Mouse (Mus musculus) intestine, embryonic 14.5 days (tissue): ENCODE data around the gene Csrp1. TPM values are rescaled to one million over a fixed set of nuclear protein-coding genes. Genes with fewer than 3 reads are reported as not detected.

ENCODE experiments used
- ATAC-seq: fragments of 200-750 bp; cut with Nextera tagmentation; replicated peaks from 2 replicates; pipeline ENCODE4 v1.8.0; 2017; ENCODE audit warnings: low read depth, moderate number of reproducible peaks, moderate TSS enrichment, moderate library complexity; ENCODE audit not compliant: low FRiP score, low TSS enrichment
- DNase-seq: peaks from one replicate; pipeline ENCODE4 v3.0.0-alpha.2; 2018; ENCODE audit warnings: low spot score
- H3K27ac ChIP-seq: fragments of 300-500 bp; sonication (generic); 2 replicates; pipeline ENCODE4 v1.5.1; 2014; ENCODE audit warnings: low read depth, mild to moderate bottlenecking, control low read depth
- H3K27me3 ChIP-seq: fragments of 300-500 bp; sonication (generic); replicated peaks from 2 replicates; pipeline ENCODE4 v1.6.1; 2014; ENCODE audit warnings: low read length, control low read depth; ENCODE audit not compliant: control insufficient read depth, insufficient read depth
- H3K36me3 ChIP-seq: fragments of 300-500 bp; sonication (generic); 2 replicates; pipeline ENCODE4 v1.6.1; 2014; ENCODE audit warnings: low read length, control low read depth; ENCODE audit not compliant: control insufficient read depth, insufficient read depth
- H3K4me1 ChIP-seq: fragments of 300-500 bp; sonication (generic); replicated peaks from 2 replicates; pipeline ENCODE4 v1.6.1; 2014; ENCODE audit warnings: low read length, control low read depth, mixed read lengths; ENCODE audit not compliant: control insufficient read depth, insufficient read depth
- H3K4me2 ChIP-seq: fragments of 300-500 bp; sonication (generic); 2 replicates; pipeline ENCODE4 v1.6.1; 2014; ENCODE audit warnings: low read length
- H3K4me3 ChIP-seq: fragments of 300-500 bp; sonication (generic); 2 replicates; pipeline ENCODE4 v1.5.1; 2014; ENCODE audit warnings: low read depth, low read length, control low read depth, mixed read lengths
- H3K9ac ChIP-seq: fragments of 300-500 bp; sonication (generic); 2 replicates; pipeline ENCODE4 v1.6.1; 2014; ENCODE audit warnings: mild to moderate bottlenecking, low read length
- H3K9me3 ChIP-seq: fragments of 300-500 bp; sonication (generic); 2 replicates; pipeline ENCODE4 v1.6.1; 2016; ENCODE audit warnings: low read length, control low read depth; ENCODE audit not compliant: control insufficient read depth
- WGBS: fragments of 180-500 bp; shearing (Covaris S2); extraction: QIAGEN DNeasy Blood & Tissue Kit; methylation state at CpG from one replicate; pipeline ENCODE4 v1.1.7; 2014; 5-methylcytosine and 5-hydroxymethylcytosine counted together
- polyA plus RNA-seq: library from polyadenylated mRNA; unstranded; fragments of >200 nt; fragmentation: Nextera tagmentation; extraction: Ambion mirVana; gene quantifications from 2 replicates; pipeline ENCODE4 v1.2.1, GENCODE M21; 2014

Csrp1 gene
- polyA plus RNA-seq: 225 and 242 TPM in 2 replicates

DNA sequence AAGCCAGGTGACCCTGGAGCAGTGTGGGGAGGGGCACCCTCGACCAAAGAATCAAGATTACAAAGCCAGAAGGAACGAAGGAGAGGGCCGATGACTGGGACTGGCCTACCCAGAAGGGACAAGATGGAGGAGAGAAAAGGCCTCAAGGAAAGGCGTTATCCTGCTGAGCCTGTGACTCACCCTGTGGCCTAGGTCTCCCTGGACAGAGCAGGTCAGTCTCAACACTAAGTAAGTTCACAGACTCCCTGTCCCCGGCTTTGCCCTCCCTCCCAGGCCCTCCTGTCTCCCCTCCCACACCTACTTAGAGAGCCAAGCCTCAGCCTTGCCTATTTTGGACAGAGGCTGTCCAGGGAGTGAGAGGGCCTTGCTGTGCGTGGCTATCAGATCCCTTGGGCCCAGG, at the start of gene Csrp1:
Gene Csrp1 (plus strand): TSS at position 79 of the 400 bp plus-strand sequence.
- Histone ChIP-seq H3K27me3 (no peaks in the 10 kb centered on the region), H3K9ac (no peak within 1 kb of the TSS), H3K4me2 (no peak within 1 kb of the TSS), H3K36me3 (no peaks in the 10 kb centered on the region), H3K9me3 (no peaks in the 10 kb centered on the region), H3K4me3 (no peak within 1 kb of the TSS), H3K4me1 (peaks cover 6% of the 10 kb centered on the region; the same call in 1 of the 2 replicates), H3K27ac (no peak within 1 kb of the TSS)
- DNase-seq: no peak
- 66% methylated on average over 6 of the region's 6 CpGs for WGBS
- peak; percentile 13; the same call in 1 of the 2 replicates for ATAC-seq

DNA sequence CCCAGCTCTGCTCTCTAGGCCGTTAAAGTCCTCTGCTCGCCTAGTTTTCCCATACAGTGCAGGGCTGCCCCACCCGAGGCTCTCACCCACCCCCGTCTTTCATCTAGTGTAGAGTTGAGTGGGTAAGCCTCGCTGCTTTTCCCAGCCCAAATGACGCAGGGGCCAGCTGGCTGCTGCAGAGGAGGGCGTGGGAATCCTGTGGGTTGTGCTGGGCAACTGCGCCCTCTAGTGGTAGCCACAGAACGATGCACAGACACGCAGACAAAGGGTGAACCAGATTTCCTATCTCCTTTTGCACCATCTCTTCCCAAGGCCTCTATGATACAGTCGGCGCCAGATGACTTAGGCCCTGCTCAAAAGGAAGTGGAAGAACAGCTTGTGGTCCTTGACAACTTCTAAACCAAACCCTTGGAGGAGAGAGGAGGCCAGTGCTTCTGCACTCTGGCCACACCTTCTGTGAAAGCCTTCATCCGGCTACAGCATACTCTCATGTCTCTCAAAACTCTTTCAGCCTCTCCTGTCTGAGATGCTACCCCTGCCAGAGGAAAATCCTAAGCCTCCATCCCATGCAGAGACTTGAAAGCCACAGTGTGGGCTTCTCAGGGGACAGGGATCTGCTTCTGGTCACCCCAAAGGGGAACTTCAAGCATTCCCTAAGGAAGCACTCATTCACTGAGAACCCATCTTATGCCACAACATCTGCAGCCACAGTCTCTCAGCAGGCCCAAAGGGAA, 49.3 kb upstream of the Csrp1 start:
- Histone ChIP-seq H3K36me3 (no peaks in the 10 kb centered on the region), H3K27me3 (no peaks in the 10 kb centered on the region), H3K4me1 (peaks cover 17% of the 10 kb centered on the region), H3K9me3 (no peaks in the 10 kb centered on the region), H3K27ac (peak overlapping the region; percentile 4; the same call in 1 of the 2 replicates), H3K9ac (0 out of 2 replicates have a peak overlapping the region, but pooled peaks have one; percentile 13), H3K4me3 (no peak overlapping the region), H3K4me2 (peak overlapping the region; percentile 31; the same call in 1 of the 2 replicates)
- peak; percentile 84 for ATAC-seq
- WGBS: 10% methylated on average over 13 of the region's 13 CpGs
- DNase-seq: peak; percentile 90

DNA sequence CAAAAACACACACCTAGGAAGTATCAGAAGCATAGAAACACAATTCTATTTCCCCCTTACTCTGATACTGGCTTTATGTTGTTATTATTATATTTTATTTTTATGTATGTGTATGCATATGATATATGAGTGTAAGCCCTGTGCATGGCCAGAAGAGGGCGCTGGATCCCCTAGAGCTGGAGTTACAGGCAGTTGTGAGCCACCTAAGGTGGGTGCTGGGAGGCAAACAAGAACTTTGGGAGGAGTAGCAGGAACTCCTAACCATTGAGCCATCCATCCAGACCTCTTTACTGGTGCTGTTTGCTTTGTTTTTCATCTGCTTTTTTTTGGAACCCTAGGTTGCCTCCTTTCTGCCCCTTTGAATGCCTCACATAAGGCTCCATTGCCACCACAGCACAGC, 48.5 kb upstream of the Csrp1 start:
- Histone ChIP-seq H3K27ac (no peak overlapping the region), H3K4me3 (no peak overlapping the region), H3K36me3 (no peaks in the 10 kb centered on the region), H3K4me1 (peaks cover 17% of the 10 kb centered on the region), H3K4me2 (no peak overlapping the region), H3K27me3 (no peaks in the 10 kb centered on the region), H3K9ac (no peak overlapping the region), H3K9me3 (no peaks in the 10 kb centered on the region)
- DNase-seq: no peak
- WGBS: 22% methylated on average over 1 of the region's 1 CpGs
- no peak for ATAC-seq

DNA sequence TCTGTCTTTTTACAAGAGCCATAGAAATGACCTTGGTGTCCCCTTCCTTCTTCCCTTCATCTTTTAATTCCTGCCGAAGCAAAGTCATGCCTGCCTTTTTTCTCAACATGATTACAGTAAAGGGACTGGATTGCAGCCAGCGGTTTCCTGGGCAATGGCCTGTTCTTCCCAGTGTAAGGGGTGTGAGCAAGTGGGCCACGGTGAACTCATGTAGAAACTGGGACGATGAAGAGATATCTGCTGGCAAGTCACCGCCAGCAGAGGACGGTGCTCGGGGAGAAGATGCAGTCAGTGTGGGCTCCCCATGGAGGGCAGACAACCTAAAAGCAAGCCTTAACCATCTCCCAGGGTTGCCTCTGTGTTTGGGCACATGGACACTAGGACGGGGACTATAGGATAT, 47.9 kb upstream of the Csrp1 start:
- ATAC-seq (no peak), DNase-seq (no peak)
- H3K4me2 ChIP-seq: no peak overlapping the region
- H3K9ac ChIP-seq: no peak overlapping the region
- H3K4me1 ChIP-seq: peaks cover 17% of the 10 kb centered on the region
- H3K27me3 ChIP-seq: no peaks in the 10 kb centered on the region
- 67% methylated on average over 8 of the region's 8 CpGs for WGBS
- no peaks in the 10 kb centered on the region for H3K9me3 ChIP-seq
- no peaks in the 10 kb centered on the region for H3K36me3 ChIP-seq
- H3K27ac ChIP-seq: no peak overlapping the region
- no peak overlapping the region for H3K4me3 ChIP-seq

DNA sequence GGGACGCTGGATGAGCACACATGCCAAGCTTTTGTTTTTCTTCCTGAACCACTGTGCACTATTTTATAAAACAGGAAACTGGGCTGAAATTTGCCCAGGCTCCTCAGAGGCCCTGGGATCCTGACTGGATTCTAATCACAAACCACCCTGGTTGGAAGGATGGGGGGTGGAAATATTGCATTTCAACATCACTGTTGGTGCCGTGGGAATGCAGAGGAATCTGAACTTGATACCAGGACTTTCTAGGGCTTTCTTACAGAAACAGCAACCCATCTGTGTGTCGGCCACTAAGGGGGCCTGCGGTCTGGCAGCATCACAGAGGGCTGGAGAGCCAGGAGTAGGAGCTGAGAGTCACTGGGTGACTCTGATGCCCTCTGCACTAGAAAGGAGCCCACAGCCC, 47.5 kb upstream of the Csrp1 start:
- H3K9me3 ChIP-seq: no peaks in the 10 kb centered on the region
- no peaks in the 10 kb centered on the region for H3K36me3 ChIP-seq
- H3K9ac ChIP-seq: no peak overlapping the region
- peaks cover 17% of the 10 kb centered on the region for H3K4me1 ChIP-seq
- H3K4me2 ChIP-seq: no peak overlapping the region
- 0 out of 2 replicates have a peak overlapping the region, but pooled peaks have one; percentile 14 for H3K27ac ChIP-seq
- H3K4me3 ChIP-seq: no peak overlapping the region
- WGBS: 77% methylated on average over 4 of the region's 4 CpGs
- no peak for ATAC-seq
- no peaks in the 10 kb centered on the region for H3K27me3 ChIP-seq
- no peak for DNase-seq

DNA sequence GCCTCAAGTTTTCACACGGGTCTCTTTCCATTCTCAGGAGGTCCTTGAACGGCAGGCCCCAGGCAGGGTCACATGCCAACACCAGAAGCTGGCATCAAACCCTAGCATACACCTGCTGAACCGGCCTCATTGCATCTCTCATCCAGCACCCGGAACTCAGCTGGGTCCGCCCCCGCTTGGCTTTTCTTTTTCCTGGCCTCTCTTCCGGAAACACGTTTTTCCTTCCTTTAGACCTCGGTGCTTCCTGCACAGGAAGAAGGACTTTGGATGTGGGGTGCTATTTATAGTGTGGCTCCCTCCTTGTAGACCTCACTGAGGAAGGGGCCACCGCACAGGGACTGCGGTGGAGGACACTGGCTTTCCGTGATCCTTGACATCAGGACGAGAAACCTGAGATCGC, 46.4 kb upstream of the Csrp1 start:
- no peaks in the 10 kb centered on the region for H3K36me3 ChIP-seq
- 80% methylated on average over 14 of the region's 14 CpGs for WGBS
- H3K9me3 ChIP-seq: no peaks in the 10 kb centered on the region
- H3K9ac ChIP-seq: no peak overlapping the region
- ATAC-seq (no peak), DNase-seq (no peak)
- no peak overlapping the region for H3K4me2 ChIP-seq
- peaks cover 15% of the 10 kb centered on the region for H3K4me1 ChIP-seq
- no peaks in the 10 kb centered on the region for H3K27me3 ChIP-seq
- H3K27ac ChIP-seq: no peak overlapping the region
- H3K4me3 ChIP-seq: no peak overlapping the region

DNA sequence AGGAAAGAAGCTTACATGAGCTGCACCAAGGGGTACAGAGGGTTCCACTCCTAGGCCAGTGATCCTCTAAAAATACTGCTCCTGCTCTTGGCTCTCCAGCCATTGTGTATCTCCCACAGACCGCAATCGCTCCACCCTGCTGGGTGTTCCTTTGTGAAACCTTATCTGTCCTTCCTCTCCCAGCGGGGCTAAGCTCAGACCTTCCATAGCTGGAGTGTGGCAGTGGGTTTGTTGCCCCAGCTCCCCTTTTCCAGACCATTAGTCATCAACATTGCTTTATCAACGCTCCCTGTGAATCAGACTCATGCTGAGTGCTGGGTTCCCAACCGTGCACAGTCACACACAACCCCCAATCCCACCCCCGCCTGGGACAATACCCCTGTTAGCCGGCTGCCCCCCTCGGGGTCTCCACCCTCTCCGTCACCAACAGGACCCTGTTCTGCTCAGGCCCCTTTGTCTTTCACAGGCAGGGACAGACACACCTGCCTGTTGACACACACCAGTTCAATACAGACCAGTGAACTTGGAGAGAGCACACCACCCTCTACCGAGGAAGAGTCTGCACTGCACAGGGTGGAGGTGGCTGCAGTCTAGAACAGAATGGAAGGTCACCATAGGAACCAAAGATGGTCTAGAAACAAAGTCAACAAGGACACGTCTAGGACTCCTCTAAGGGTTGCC, 44.3 kb upstream of the Csrp1 start:
- 56% methylated on average over 11 of the region's 11 CpGs for WGBS

DNA sequence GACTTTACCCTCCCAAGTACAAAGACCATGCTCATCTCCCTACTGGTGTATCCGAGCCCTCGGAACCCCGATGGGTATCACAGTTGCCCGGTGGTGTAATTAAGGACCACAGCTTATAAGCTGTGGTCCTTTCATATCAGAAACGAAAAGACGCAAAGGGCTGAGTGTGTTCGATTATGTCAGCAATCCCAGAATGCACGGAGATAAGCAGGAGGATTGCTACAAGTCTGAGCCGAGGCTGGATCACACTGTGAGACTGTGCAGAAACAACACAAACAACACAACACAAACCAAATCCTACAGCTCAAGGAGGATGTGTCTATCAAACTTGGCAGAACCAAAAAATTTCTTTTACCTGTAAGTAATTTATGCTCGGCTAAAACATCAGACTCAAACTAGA, 43.6 kb upstream of the Csrp1 start:
- H3K27me3 ChIP-seq: no peaks in the 10 kb centered on the region
- H3K4me2 ChIP-seq: no peak overlapping the region
- H3K36me3 ChIP-seq: no peaks in the 10 kb centered on the region
- no peak overlapping the region for H3K27ac ChIP-seq
- DNase-seq (no peak), ATAC-seq (no peak)
- no peaks in the 10 kb centered on the region for H3K9me3 ChIP-seq
- peaks cover 5% of the 10 kb centered on the region; the same call in 1 of the 2 replicates for H3K4me1 ChIP-seq
- no peak overlapping the region for H3K4me3 ChIP-seq
- WGBS: 87% methylated on average over 10 of the region's 10 CpGs
- no peak overlapping the region for H3K9ac ChIP-seq

More for the DNA sequence above, 44.3 kb upstream of the Csrp1 start:
- no peak overlapping the region for H3K4me3 ChIP-seq
- H3K4me1 ChIP-seq: peaks cover 5% of the 10 kb centered on the region; the same call in 1 of the 2 replicates
- no peaks in the 10 kb centered on the region for H3K27me3 ChIP-seq
- no peak overlapping the region for H3K4me2 ChIP-seq
- DNase-seq: no peak
- H3K27ac ChIP-seq: no peak overlapping the region
- no peak for ATAC-seq
- no peak overlapping the region for H3K9ac ChIP-seq
- H3K36me3 ChIP-seq: no peaks in the 10 kb centered on the region
- no peaks in the 10 kb centered on the region for H3K9me3 ChIP-seq
